Mouse (Mus musculus): ENCODE results near the gene Actc1. TPM values are rescaled to one million over a fixed set of nuclear protein-coding genes. Genes with fewer than 3 reads are reported as not detected.

The Actc1 gene
- total and polyA plus RNA-seq, 2 experiments from 2014 or later, result 0.48 to 1.6 TPM

- Histone ChIP-seq H3K4me2 (ENCODE audit: low read depth, low read length) (no peak overlapping the region), H3K9me3 (ENCODE audit: low read length) (no peaks in the 10 kb centered on the region), H3K27me3 (ENCODE audit: insufficient read depth, low read length) (no peaks in the 10 kb centered on the region), H3K4me3 (ENCODE audit: low read length) (no peak overlapping the region), H3K27ac (no peak overlapping the region), H3K36me3 (ENCODE audit: insufficient read depth, low read length) (peaks cover 8% of the 10 kb centered on the region), H3K9ac (replicated peaks; ENCODE audit: low read length) (no peak overlapping the region), H3K4me1 (ENCODE audit: insufficient read depth, low read length) (no peaks in the 10 kb centered on the region)
- no peak for ATAC-seq
- WGBS, result 94% methylated on average over 5 of the region's 5 CpGs
- no peak for DNase-seq (ENCODE audit: low spot score)
- no peak for TF ChIP-seq CTCF (IDR thresholded peaks at IDR 0.05; ENCODE audit: low read depth)
Observed at GRCm38 (mm10) chr2:114095348-114095747, 42.0 kb upstream of the Actc1 start.

GRCm38 (mm10) chr2:114094696-114095095 lies 41.3 kb upstream of the Actc1 start:
- H3K9me3 ChIP-seq (ENCODE audit: low read length), result no peaks in the 10 kb centered on the region
- ATAC-seq, result no peak
- H3K9ac ChIP-seq (replicated peaks; ENCODE audit: low read length), result no peak overlapping the region
- no peak overlapping the region for H3K27ac ChIP-seq
- TF ChIP-seq CTCF (IDR thresholded peaks at IDR 0.05; ENCODE audit: low read depth), result no peak
- peaks cover under 1% of the 10 kb centered on the region for H3K36me3 ChIP-seq (ENCODE audit: insufficient read depth, low read length)
- H3K4me2 ChIP-seq (ENCODE audit: low read depth, low read length), result no peak overlapping the region
- H3K27me3 ChIP-seq (ENCODE audit: insufficient read depth, low read length), result no peaks in the 10 kb centered on the region
- H3K4me3 ChIP-seq (ENCODE audit: low read length), result no peak overlapping the region
- no peak for DNase-seq (ENCODE audit: low spot score)
- WGBS, result 100% methylated on average over 1 of the region's 1 CpGs
- H3K4me1 ChIP-seq (ENCODE audit: insufficient read depth, low read length), result no peaks in the 10 kb centered on the region

- Histone ChIP-seq H3K27ac (no peak overlapping the region), H3K4me2 (ENCODE audit: low read depth, low read length) (no peak overlapping the region), H3K9ac (replicated peaks; ENCODE audit: low read length) (no peak overlapping the region), H3K9me3 (ENCODE audit: low read length) (no peaks in the 10 kb centered on the region), H3K36me3 (ENCODE audit: insufficient read depth, low read length) (no peaks in the 10 kb centered on the region), H3K4me3 (ENCODE audit: low read length) (no peak overlapping the region), H3K27me3 (ENCODE audit: insufficient read depth, low read length) (no peaks in the 10 kb centered on the region), H3K4me1 (ENCODE audit: insufficient read depth, low read length) (no peaks in the 10 kb centered on the region)
- DNase-seq (ENCODE audit: low spot score), result peak; percentile 20
- no peak for ATAC-seq
- no peak for TF ChIP-seq CTCF (IDR thresholded peaks at IDR 0.05; ENCODE audit: low read depth)
- 59% methylated on average over 9 of the region's 9 CpGs for WGBS
Observed at GRCm38 (mm10) chr2:114093577-114093976, 40.2 kb upstream of the Actc1 start.

- Histone ChIP-seq H3K4me3 (ENCODE audit: low read length) (no peak overlapping the region), H3K4me1 (ENCODE audit: insufficient read depth, low read length) (no peaks in the 10 kb centered on the region), H3K9me3 (ENCODE audit: low read length) (no peaks in the 10 kb centered on the region), H3K27ac (no peak overlapping the region), H3K9ac (replicated peaks; ENCODE audit: low read length) (no peak overlapping the region), H3K36me3 (ENCODE audit: insufficient read depth, low read length) (no peaks in the 10 kb centered on the region), H3K27me3 (ENCODE audit: insufficient read depth, low read length) (no peaks in the 10 kb centered on the region), H3K4me2 (ENCODE audit: low read depth, low read length) (no peak overlapping the region)
- TF ChIP-seq CTCF (IDR thresholded peaks at IDR 0.05; ENCODE audit: low read depth), result no peak
- peak; percentile 55 for DNase-seq (ENCODE audit: low spot score)
- peak; percentile 65 for ATAC-seq
- WGBS, result 82% methylated on average over 3 of the region's 3 CpGs
Observed at GRCm38 (mm10) chr2:114089862-114090261, 36.5 kb upstream of the Actc1 start.

- ATAC-seq, result no peak
- no peak for DNase-seq (ENCODE audit: low spot score)
- Histone ChIP-seq H3K4me2 (ENCODE audit: low read depth, low read length) (no peak overlapping the region), H3K27me3 (ENCODE audit: insufficient read depth, low read length) (no peaks in the 10 kb centered on the region), H3K36me3 (ENCODE audit: insufficient read depth, low read length) (no peaks in the 10 kb centered on the region), H3K4me3 (ENCODE audit: low read length) (no peak overlapping the region), H3K4me1 (ENCODE audit: insufficient read depth, low read length) (no peaks in the 10 kb centered on the region), H3K9me3 (ENCODE audit: low read length) (no peaks in the 10 kb centered on the region), H3K27ac (no peak overlapping the region), H3K9ac (replicated peaks; ENCODE audit: low read length) (no peak overlapping the region)
- TF ChIP-seq CTCF (IDR thresholded peaks at IDR 0.05; ENCODE audit: low read depth), result no peak
- WGBS, result 44% methylated on average over 1 of the region's 1 CpGs
Observed at GRCm38 (mm10) chr2:114087271-114087670, 33.9 kb upstream of the Actc1 start.

GRCm38 (mm10) chr2:114071876-114072275 lies 18.5 kb upstream of the Actc1 start:
- Histone ChIP-seq H3K9me3 (ENCODE audit: low read length) (no peaks in the 10 kb centered on the region), H3K4me1 (ENCODE audit: insufficient read depth, low read length) (no peaks in the 10 kb centered on the region), H3K4me3 (ENCODE audit: low read length) (no peak overlapping the region), H3K27me3 (ENCODE audit: insufficient read depth, low read length) (no peaks in the 10 kb centered on the region), H3K27ac (no peak overlapping the region), H3K4me2 (ENCODE audit: low read depth, low read length) (no peak overlapping the region), H3K9ac (replicated peaks; ENCODE audit: low read length) (no peak overlapping the region), H3K36me3 (ENCODE audit: insufficient read depth, low read length) (no peaks in the 10 kb centered on the region)
- TF ChIP-seq CTCF (IDR thresholded peaks at IDR 0.05; ENCODE audit: low read depth), result no peak
- WGBS, result 92% methylated on average over 2 of the region's 2 CpGs
- ATAC-seq, result no peak
- no peak for DNase-seq (ENCODE audit: low spot score)

- H3K36me3 ChIP-seq (ENCODE audit: insufficient read depth, low read length), result no peaks in the 10 kb centered on the region
- no peak overlapping the region for H3K9ac ChIP-seq (replicated peaks; ENCODE audit: low read length)
- H3K27me3 ChIP-seq (ENCODE audit: insufficient read depth, low read length), result no peaks in the 10 kb centered on the region
- no peak for TF ChIP-seq CTCF (IDR thresholded peaks at IDR 0.05; ENCODE audit: low read depth)
- H3K4me2 ChIP-seq (ENCODE audit: low read depth, low read length), result no peak overlapping the region
- DNase-seq (ENCODE audit: low spot score) (no peak), ATAC-seq (no peak)
- 86% methylated on average over 3 of the region's 3 CpGs for WGBS
- no peaks in the 10 kb centered on the region for H3K4me1 ChIP-seq (ENCODE audit: insufficient read depth, low read length)
- H3K4me3 ChIP-seq (ENCODE audit: low read length), result no peak overlapping the region
- H3K9me3 ChIP-seq (ENCODE audit: low read length), result no peaks in the 10 kb centered on the region
- H3K27ac ChIP-seq, result no peak overlapping the region
Observed at GRCm38 (mm10) chr2:114066226-114066625, 12.9 kb upstream of the Actc1 start.
